Mouse (Mus musculus): ENCODE results near the gene Kctd4.
A peak's percentile ranks its signal among the peaks of the same experiment; 100 is the strongest.
"Not testable (repeated sequence)": the region's sequence is repeated elsewhere in the genome, so short reads cannot be mapped to it uniquely, and the experiment has no call there.

Kctd4 gene

DNA sequence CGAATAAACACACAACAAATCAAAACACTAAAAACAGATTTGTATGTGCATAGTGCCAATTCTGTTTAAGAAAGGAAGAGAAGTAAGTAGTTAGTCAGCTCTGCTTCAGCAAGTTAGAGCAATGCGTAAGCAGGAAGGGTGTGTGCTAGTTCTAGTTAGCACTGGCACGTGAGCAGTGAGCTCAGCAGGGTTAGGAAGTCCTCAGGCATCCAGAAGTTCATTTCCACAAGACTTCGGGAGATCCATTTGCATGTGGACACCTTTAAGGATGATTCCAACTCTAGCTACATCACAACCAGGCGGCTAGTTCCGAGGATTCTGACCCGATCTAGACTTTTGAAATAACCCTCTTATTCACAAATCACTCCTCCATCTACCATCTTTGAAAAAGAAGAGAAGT lies at the start of gene Kctd4:
Kctd4 (plus strand) TSS at position 244 of the 400 bp plus-strand sequence.
- DNase-seq (ENCODE audit: low spot score in 2 of 2): no peak

DNA sequence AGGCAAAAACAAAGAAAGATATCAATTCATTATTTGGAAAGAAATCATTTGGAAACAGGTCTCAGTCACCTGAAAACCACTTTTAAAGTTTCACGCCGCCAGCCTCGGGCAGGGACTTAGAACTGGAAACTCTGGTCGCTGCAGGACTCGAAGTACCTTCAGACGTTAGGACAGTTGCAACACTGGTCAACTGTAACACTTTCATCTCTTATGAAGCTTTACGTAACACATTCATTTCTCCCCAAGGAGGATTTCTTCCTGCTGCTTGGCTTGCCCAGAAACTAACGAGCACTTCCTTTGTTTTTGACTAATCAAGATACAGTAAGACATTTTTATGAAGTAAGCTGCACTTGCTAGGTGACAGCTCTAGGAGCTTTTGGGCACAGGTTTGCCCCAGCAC lies 47.9 kb upstream of the Kctd4 start:
- DNase-seq (ENCODE audit: low spot score in 2 of 2): no peak

DNA sequence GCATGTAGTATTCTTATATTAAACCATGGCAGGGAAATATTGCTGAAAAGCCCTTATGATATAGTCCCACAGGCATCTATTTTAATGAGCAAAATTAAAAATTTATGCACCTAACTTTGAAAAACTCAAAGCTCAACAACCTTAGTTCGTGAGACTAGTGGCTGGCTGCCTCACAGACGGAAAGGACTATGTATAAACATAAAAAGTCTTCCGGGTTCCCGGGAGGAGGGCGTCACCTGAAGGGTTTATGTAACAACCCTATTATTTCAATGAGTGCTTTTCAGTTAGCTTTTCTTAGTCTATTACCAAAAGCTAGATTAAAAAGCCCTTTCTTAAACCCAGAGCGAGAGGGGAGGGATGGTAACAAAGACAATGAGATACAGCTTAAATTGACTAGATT lies 42.8 kb upstream of the Kctd4 start:
- no peak for DNase-seq (ENCODE audit: low spot score in 2 of 2)

DNA sequence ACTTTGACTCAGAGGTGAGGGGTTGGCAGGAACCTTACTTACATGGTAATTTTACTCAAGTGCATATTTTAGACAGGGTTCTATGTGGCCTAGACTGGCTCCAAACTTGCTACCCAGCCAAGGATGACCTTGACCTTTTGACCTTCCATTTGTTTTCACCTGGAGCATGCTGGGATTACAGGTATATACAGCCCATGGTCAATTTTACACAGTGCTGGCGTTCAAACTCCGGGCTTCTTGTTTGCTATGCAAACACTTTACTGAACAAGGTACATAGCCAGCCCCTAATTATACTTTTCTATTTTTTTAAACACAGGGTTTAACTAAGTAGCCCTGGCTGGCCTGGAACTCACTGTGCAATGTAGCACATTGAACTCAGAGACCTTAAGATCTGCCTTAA lies 42.1 kb upstream of the Kctd4 start:
- DNase-seq (ENCODE audit: low spot score in 2 of 2): no peak

DNA sequence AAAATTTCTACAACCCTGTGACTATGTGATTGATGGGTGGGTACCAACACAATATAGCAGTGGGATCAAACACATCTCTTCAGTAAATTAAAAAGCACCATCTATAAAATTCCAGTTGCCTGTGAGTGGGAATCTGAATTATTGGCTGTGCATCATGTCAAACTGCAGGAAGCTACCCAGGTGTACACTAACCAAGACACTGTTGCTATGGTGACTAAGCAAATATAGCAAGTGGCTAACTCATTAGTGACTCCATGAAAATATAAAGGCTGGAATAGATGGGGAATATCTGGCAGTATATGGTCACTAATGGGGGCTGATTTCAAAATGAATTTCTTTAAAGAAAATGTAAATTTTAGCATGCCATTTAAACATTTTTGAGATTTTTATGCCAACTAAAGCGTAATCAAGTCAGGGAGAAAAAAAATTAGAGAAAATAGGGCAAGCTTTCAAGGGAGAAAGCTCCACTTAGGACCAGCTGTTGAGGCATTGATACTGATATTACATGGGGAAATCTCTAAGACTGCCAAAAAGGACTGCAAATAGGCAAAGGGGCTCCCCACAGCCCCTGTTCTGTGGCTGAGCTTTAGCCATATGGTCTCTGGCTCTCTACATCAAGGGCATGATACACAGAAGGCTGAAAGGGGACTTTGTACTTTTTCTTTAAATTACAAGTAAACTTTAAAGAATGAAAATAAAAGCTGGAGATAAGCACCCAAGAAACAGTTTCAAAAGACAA lies 31.3 kb upstream of the Kctd4 start:
- DNase-seq (ENCODE audit: low spot score in 2 of 2): no peak

DNA sequence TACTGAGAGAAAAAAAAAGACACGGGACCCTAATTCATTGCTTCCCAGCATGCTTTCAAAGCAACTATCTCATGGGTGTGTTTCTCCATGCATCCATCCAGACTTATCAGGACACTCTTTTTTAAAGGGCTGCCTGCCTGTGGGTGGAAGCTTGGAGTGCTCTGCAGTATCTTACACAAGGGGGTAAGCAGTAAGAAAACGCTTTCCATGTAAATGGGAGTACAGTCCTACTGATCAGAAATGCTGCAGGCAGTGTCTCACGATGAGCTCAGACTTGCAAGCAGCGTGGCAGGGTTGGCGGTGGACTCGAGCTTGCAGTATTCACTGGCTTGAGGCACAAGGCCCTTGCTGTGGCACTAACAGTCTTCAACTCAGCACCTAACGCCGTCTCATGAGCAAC lies 25.1 kb upstream of the Kctd4 start:
- not testable (repeated sequence) for DNase-seq (ENCODE audit: low spot score in 2 of 2)

DNA sequence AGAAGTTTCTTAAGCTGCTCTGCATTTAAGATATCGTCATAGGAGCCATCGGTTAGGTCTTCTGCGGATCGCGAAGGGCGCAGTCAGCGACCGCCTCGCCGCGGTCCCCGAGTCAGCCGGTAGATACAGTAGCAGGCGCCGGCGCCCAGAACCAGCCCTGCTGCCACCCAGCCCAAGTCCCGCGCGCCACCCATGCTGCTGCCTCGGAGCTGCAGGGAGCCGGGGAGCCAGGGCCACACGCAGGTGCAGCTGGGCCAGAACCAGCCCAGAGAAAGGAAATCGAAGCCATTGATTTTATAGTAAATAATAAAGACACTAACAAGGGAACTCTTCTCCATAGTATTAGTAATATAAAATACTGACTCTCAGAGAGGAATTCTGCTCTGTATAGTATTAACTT lies 23.5 kb upstream of the Kctd4 start:
- DNase-seq (ENCODE audit: low spot score in 2 of 2): peak in 1 of 2 experiments; percentile 29

DNA sequence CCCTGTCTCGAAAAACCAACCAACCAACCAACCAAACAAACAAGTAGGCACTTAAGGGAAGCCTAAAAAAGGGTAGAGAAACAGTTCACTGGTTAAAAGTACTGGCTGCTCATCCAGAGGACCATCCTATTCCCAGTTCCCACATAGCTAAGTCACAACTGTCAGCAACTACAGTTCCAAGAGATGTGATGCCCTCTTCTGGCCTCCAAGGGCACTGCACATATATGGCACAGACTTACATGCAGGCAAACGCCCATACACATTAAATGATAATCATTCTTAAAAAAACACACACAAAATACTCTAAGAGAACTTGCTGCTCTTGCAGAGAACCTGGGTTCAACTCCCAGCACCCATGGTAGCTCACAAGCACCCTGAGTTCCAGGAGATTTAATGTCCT lies 20.4 kb upstream of the Kctd4 start:
- DNase-seq (ENCODE audit: low spot score in 2 of 2): no peak

DNA sequence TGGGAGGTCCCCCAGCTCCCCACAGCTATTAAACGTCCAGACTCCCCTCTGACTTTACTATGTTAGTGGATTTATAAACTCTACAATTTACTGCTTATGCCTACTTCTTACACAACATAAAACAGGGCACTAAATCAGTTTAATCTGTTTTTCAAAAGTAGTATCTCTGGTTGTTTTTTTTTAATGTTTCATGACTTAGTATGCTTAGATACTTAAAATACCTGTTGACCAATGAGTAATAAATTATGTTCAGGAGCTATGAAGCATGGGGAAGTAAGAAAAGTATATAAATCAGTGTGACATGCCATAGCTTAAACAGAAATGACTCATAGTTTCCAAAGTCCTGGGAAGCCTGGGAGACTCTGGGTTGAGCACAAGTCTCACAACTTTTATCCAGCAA lies 17.1 kb upstream of the Kctd4 start:
- DNase-seq (ENCODE audit: low spot score in 2 of 2): no peak

DNA sequence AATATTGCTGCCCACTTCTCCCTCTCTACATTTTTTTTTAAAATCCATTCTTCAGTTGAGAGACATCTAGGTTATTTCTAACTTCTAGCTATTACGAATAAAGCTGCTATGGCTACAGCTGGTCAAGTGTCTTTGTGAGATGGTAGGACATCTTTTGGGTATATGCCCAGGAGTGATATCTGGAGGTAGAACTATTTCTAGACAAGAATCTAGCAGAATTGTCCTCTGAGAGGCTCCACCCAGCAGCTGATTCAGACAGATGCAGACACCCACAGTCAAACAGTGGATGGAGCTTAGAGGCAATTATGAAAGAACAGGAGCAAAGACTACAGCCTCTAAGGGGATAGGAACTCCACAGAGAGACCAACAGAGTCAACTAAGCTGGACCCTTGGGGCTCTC lies 13.3 kb upstream of the Kctd4 start:
- DNase-seq (ENCODE audit: low spot score in 2 of 2): no peak

DNA sequence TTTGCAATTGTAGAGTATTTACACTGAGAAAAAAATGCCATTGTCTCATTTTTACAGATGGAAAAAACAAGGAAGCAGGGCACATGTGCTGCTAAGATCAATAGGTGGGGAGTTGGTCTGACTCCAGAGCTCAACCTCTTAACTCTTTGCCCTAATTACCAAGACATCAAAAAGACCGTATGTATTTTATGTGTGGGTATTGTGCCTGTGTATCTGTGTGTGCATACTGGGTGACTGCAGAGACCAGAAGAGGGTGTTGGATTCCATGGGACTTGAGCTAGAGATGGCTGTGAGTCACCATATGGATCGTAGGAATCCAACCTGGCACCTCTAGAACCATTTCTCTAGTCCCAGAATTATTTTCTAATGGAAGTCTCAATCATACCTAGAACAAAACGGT lies 12.4 kb upstream of the Kctd4 start:
- DNase-seq (ENCODE audit: low spot score in 2 of 2): no peak

DNA sequence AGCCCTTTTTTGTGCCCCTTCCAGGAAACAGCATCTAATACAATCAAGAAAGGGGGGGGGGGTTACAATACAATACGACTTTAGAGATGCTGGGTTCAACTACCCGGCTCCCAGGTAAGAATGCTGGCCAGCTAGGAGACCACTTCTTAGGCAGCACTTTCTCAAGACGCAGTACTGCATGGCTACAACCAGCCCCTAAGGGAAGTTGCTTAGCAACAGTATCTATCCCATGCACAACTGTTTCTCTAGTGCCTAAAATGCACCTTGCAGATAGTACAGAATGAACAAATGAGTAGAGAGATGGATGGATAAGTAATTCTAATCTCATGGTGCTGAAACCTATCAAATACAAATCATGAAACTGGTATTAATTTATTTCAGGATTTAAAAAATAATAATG lies 7.1 kb upstream of the Kctd4 start:
- DNase-seq (ENCODE audit: low spot score in 2 of 2): no peak

DNA sequence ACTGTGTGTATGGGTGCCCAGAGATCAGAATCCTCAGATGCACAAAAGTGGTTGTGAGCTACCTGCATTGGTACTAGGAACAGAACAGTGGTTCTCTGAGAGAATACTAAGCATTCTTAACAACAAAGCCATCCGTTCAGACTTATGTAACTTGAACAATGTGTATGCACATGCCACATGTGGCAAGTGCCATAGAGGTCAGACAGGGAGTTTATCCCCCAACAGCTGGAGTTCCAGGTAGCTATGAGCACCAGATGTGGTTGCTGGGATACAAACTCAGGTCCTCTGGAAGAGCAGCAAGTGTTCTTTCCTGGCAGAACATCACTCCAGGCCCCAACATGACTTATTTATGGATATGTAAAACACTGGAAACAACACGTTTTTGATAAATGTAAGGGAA lies 1.8 kb upstream of the Kctd4 start:
- DNase-seq (ENCODE audit: low spot score in 2 of 2): no peak

DNA sequence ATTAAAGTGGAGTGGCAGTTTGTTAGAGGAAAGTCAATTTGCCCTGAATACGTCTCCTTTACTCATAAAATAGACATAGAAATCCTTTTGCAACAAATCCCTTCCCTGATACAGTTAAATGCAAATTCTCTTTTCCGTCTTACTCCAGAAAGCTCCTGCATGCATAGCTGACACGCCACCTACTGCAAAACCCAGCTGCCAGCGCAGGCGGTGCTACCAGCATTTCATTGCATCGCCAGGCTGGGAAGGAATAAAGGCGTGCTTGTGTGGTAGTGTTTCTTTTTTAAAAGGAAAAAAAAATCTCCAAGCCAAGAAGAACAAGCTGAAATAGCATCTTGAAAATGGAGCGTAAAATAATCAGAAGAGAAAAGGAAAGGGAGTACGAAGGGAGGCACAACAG lies 7.4 kb downstream of the Kctd4 start:
- DNase-seq (ENCODE audit: low spot score in 2 of 2): peak; percentile 91 to 92

DNA sequence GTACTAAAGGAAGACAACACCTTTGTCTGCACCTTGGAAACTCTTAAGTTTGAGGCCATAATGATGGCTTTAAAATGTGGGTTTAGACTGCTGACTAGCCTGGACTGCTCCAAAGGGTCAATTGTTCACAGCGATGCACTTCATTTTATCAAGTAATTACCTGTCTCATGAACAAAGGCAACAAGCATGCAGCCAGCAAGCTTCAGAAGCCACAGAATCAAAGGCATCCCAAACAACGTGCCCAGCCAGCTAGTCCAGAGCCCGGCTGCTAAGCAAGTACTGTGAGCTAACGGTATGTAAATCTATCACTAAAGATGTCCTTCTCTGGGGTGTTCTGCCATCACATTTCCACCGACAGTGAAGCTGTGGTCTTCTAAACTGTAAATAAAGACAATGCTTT lies 8.4 kb downstream of the Kctd4 start:
- DNase-seq (ENCODE audit: low spot score in 2 of 2): no peak

DNA sequence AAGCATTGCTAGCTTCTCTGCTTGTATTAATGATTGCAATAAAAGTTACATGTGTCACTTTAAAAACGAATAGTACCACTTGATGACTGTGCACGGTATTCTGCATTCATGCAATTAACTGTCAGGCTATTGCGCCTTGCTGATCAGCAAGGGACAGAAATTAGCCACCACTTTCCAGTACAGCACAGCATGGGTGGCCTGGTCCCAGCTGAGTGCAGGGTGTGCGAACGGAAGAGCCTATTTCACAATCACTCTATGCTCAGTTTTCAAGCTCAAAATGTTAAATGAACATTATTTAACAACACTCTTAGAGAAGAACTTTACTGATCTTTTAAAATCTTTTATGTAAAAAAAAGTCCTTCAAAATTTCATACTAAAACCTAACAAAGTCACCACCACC lies 9.2 kb downstream of the Kctd4 start:
- no peak for DNase-seq (ENCODE audit: low spot score in 2 of 2)

DNA sequence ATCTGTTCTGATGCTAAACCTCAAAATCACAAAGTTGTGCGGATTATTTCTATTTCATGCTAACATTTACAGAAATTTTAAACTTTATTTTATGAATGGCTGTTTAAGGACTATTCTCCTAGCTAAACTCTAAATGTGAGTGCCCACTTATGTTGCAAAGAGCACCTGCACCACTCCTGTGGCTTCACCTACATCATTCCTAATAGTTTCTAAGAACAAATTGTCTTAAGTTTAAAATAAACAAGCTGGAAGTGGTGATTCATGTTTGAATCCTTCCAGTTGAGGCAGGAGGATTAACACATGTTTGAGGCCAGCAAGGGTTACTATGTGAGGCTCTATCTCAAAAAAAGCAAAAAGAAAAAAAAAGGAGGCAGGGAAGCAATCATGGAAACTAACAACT lies 9.6 kb downstream of the Kctd4 start:
- no peak for DNase-seq (ENCODE audit: low spot score in 2 of 2)

DNA sequence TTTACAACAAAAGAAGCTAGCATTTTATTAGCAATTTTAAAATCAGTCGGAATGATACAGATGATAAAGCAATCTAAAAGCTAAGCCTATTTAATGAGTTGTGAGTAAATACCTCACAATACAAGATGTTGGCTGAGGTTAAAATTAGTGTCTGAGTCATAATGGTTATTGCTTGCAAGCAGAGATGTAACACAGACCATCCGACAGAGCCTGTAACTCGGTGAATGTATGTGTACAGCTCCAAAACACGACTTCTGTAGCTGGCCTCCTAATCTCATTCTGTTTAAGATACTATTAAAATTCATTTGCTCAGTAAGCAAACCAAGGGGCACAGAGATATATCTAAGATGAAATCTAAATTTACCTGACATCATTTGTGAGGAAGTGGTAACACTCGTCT lies 12.5 kb downstream of the Kctd4 start:
- no peak for DNase-seq (ENCODE audit: low spot score in 2 of 2)

DNA sequence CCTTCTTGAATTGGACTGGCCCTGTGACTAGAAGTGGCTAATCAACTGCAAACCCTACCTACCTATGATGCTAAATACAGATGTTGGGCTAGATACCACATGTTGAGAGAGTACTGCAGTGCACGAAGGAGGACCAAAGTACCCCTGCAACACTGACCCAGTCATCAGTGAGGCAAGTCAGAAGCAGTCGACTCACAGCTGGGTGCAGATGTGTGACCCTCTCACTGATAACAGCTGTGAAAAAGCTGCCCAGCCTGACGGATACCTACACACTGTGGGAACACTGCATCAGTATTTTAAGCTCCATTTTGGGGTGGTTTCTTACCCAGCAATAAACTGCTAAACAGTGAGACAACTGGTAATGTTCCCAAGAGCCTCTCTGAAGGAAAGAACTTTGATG lies 21.3 kb downstream of the Kctd4 start:
- DNase-seq (ENCODE audit: low spot score in 2 of 2): no peak

DNA sequence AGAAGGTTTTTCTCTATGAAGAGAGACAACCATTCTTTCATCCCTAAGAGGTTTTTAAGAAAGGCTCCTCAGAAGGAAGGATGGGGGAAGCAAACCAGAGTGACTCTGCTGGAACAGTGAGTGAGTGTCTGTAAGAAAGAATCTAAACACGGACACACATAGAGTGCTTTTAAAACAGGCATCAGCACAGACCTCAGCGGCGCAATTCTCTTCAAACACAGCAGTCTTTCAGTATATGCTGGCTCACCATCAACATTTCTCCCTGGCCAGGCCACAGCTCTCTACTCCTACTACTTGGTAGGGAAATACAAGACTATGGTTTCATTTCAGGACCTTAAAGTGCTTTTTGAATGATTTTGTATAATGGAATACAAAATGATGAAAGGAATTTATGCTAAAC lies 26.4 kb downstream of the Kctd4 start:
- peak; percentile 38 to 51 for DNase-seq (ENCODE audit: low spot score in 2 of 2)

DNA sequence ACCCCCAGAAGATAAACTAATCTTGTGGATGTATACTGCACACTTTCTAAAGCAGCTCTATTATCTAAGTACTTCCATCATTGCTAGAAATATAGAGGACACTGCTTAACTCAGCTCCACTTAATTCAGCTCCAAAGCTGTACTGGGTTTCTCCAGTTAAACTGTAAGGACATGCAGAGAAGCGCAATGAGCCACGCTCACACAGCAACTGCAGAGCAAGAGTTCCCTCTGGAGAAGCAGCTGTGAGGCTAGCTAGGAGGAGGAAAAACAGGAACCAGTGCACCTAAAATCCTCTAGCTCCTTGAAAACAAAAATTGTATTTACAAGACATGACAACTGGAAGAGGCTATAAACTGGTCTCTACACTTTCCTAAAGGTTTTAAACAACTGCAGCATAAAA lies 29.1 kb downstream of the Kctd4 start:
- no peak for DNase-seq (ENCODE audit: low spot score in 2 of 2)

DNA sequence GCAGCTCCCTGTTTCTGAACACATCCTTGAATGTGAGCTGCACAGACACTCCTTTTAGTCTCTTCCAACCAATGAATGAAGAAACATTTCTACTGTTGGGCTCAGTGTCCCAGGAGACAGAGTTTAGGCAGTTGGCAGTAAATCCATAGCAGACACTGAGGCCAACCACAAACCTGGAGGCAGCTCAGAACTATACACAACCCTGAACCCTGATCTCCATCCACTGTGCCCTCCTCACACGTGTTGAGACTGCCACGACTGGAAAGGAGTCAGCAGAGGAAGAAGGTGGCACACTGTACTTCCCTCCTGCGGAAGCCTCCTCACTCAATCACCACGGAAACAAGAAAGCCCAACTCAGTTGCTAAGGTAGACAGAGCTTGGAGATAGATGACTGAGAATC lies 30.3 kb downstream of the Kctd4 start:
- DNase-seq (ENCODE audit: low spot score in 2 of 2): peak; percentile 36 to 53

DNA sequence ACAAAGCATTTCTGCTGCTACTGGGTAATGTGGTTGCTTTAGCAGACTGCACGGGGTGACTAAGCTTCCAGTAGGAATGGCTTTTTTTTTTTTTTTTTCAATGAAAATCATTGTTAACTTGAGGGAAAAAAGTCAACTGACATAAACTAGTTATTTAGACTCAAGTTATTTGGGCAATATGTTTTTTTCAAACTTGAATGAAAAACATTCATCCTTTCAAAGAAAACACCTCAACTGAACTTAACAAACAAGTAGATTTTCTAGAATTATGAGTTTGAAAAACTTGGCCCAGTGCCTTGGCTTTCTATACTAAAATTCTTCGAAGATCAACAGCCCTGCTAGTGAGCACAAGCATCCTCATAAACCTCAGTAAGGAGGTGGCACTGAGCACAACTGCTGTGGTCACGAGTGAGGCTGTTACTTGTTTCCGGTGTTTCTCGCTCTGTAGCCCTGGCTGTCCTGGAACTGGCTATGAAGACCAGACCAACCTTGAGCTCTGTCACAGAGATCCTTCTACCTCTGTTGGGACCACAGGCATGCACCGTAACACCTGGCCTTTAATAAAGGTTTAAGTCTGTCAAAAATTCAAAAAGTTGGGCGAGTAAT lies 32.2 kb downstream of the Kctd4 start:
- no peak for DNase-seq (ENCODE audit: low spot score in 2 of 2)

DNA sequence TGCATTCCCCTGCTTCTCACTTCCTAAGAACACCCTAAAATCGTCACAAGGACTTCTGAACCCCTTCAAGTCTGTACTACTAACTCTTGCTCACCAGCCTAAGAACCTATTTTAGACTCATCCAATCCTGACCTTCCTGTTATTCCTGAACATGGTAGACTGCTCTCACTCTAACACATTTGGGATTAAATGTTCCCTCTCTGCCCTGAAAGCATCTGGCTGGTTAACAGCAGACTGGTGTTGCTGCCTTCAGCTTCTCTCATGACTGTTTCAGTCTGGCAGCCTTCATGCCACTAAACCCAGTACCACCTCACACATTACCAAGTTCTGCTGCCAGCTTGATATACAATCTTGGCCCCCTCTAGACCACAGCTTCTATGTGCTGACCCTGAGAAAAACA lies 34.4 kb downstream of the Kctd4 start:
- DNase-seq (ENCODE audit: low spot score in 2 of 2): no peak

Measured in right cerebral cortex, postnatal 10 days (tissue).